Mouse (Mus musculus) adrenal gland (tissue): ENCODE measurements around the gene Lrrc57.
"Not testable (repeated sequence)": the region's sequence is repeated elsewhere in the genome, so short reads cannot be mapped to it uniquely, and the experiment has no call there.

ENCODE experiments used
- intact Hi-C: fragments of 180-260 bp; cut with DNase I; formaldehyde crosslinking; loops from one replicate; pipeline ENCODE4 v1.15.1; 2025

Lrrc57 gene

DNA sequence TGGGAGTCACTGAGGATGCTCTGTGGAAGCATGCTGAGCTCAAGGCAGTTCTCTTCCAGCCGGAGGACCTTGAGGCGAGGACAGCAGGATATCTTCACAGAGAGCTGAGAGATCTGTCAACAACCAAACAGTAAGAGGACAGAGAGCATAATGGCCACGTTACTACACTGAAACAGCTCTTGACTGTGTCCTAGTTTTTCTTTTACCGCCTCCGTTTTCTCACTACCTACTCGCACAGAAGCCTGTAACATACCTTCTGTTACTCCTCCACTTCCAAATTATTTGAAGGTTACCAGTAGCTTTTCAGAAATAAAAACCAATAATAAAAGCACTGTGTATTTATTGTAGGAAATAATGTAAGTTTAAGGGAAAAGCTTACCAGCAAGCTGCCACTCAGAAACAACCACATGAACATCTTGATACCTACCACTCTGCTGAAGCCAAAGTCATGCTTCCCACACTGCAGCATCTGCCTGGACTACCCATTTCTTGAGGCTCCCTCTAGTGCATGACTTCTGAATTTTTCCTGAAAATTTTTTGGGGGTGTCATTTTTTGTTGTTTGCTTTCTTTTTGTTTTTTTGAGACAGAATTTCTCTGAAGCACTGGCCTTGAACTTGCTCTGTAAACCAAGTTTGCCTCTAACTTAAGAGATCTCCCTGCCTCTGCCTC lies 3.2 kb downstream of the Lrrc57 start:
- intact Hi-C loops = loop anchor here (5.0 kb wide), 3 partner anchors 39 to 124 kb away; partner anchors contain the start of gene Snap23

DNA sequence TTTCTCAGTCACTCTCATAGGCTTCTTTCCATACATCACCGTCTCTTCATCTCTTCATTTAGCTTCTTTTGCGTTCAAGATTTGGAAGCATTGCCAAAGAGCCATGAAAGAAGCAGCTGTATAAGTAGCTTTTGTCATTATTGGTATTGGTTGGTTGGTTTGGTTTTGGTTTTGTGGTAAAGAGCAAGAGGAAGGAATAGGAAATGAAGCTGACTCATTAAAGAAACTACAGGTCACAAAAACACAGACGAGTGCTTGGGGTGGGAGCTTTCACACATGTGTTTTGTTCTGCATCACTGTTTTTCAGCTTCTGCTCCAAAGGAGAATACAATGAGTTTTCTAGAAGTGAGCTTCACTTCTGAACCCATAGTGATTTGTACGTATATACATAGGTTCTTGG lies 9.8 kb downstream of the Lrrc57 start:
- intact Hi-C loops = no loop called here

DNA sequence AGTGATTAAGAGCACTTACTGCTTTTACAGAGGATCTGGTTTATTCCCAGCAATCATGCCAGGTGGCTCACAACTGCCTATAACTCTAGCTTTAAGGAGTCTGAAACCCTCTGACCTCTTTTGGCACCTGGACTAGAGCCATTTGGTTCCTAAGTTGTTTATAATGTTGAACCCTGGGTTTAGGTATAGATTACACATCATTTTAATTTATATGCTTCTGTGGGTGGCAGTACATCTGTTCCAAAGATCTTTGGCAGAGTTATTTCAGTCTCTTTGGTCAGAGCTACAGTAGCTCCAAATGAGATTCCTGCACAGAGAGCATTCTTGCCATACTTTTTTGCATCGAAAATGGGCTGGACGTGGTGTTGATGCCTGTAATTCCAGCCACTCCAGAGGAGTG lies 11.6 kb downstream of the Lrrc57 start:
- intact Hi-C loops = no loop called here

DNA sequence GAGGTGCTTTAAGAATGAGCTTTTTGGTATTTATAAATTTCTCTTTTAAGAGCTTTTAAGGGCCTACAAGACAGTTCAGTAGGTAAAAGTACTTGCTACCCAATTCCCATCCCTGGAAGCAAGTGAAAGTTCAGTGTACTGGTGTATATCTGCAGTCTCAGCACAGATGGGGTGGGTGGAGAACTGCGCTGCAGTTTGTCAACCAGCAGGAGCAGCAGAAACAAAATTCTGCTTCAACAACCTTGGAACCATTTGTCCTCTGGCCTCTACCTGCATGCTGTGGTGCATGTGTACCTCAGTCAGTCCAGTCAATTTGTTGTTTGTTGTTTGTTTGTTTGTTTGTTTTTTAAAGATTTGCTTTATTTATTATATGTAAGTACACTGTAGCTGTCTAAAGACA lies 17.1 kb downstream of the Lrrc57 start:
- intact Hi-C loops = no loop called here

DNA sequence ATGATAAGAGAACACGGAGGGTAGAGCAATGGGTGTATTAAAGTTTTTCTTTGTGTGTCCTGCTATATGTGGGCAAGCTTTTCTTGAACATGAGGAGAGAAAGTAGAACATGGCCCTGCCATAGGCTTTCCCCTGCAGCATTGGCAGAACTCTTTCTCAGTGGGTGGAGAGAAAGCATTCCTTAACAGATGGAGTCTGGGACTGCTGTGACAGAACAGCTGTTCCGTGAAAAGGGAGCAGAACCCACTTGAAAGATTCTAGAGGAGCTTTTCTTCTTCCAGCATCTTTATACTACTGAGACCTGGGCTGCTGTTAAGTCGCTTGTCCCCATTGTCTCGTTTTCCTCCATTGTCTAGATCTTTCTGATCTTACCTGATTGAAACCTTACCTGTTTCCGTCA lies 19.6 kb downstream of the Lrrc57 start:
- intact Hi-C loops = no loop called here

DNA sequence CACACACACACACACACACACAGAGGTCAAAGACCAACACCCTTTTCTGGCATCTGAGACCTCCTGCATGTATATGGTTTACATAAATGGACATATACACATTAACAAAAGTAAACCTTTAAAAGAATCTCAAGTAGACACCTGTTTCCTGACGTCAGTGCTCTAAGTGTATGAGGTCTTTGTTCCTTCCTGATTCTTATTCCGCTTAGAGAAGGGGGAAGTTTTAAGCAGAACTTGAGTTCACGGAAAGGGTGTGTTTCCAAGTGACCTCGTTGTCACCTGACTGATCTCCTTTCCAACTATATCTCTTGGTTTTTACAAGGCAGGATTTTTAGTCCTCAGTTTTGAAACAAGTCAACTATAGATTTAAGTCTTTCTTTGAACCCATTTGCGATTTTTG lies 31.0 kb downstream of the Lrrc57 start:
- intact Hi-C loops = no loop called here

DNA sequence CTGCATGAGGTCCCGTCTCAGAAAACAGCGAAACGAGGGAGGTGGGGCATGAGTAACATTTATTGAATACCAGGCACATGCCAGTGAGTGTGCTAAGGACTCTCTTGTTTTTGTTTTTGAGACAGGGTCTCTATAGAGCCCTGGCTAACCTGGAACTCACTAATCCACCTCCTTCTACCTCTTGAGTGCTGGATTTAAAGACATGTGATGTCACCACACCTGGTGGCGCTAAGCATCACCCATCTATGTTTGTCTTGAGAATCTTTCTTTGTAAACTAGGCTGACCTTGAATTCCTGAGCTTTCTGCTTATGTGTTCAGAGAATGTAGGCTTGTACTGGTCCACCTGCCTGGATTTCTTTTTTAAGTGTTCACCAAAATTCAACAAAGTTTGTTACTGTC lies 31.5 kb downstream of the Lrrc57 start:
- intact Hi-C loops = no loop called here

DNA sequence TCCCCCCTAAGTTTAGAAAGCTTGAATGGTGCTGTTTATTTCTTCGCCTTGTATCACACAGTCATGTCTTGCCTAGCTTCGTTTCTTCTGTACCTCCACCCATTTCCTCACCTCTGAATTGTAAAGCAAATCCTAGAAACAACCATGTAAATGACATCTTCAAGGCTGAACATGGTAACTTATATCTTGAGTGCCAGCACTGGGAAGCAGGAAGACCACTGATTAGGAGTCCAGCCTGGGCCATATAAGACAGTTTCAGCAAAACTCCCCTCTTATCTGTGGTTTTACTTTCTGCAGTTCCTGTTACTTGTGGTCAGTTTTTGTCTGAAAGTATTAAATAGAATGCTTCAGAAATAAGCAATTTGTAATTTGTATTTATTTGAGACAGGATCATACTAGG lies 33.3 kb downstream of the Lrrc57 start:
- intact Hi-C loops = no loop called here

DNA sequence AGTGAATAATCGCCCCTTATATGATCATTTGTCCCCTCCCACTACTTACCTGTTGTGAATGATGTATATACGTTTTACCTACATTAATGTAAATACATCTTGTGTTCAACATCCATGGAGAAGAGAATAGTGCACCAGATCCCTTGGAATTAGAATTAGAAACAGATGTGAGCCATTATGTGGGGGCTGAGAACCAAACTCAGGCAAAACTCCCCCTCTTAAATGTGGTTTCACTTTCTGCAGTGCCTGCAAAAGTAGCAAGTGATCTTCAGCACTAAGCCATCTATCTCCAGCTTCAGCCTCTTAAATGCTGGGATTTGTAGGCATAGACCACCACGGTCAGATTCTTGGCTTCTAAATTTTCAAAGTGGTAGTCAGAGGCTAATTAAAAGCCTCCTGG lies 34.2 kb downstream of the Lrrc57 start:
- intact Hi-C loops = no loop called here

DNA sequence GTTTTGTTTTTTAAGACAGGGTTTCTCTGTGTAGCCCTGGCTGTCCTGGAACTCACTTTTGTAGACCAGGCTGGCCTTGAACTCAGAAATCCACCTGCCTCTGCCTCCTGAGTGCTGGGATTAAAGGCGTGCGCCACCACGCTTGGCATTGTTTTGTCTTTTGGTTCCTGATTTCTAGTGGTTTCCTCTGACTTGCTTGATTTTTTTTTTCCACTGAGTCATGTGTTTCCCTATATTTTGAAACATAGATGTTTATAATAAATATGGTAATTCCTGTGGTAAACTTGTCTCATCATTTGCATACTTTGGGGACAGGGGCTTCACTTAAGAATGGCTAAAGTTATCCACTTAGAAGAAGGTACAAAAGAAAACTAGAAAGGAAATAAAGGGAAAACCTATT lies 37.2 kb downstream of the Lrrc57 start:
- intact Hi-C loops = not testable (repeated sequence)

DNA sequence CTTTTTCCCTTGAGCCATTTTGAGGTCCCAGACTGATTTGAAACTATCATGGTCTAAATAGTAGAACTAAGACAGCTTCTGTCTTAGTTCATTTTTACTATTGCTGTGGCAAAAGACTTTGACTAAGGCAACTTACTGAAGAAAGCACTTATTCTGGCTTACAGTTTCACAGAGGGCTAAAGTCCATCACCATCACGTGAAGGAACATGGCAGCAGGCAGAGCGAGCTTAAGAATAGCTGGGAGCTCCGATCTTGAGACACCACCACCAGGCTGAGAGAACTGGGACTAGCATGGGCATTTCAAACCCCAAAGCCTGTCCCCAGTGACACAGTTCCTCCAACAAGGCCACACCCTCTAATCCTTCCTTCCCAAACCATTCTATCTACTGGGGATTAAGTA lies 38.2 kb downstream of the Lrrc57 start:
- intact Hi-C loops = no loop called here

DNA sequence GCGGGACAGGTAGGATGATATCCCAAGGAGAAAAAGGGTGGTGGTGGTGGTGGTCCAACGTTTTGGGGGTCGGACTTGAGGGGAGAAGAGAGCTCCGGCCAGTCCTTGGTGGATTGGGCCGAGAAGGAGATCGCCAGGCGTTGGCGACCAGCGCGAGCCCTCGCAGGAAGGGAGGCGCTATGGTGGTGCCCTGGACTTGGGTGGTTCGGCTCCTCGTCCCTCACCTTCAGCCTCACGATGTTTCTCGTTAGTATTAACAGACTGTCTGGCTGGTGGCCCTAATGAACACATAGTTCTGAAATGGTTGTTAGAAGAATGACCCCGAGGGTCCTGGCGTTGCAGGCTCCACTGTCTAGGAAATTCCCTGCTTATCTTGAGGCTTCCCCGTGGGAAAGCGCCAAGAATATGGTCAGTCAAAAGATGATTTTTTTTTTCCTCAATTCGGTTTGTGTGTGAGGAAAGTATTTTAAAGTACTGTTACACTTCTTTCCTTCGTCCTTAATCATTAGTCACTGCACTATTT lies 41.5 kb downstream of the Lrrc57 start:
- intact Hi-C loops = loop anchor here (5.0 kb wide), 1 partner anchor 39 kb away; the partner anchor contains the start of genes Haus2 and Lrrc57

DNA sequence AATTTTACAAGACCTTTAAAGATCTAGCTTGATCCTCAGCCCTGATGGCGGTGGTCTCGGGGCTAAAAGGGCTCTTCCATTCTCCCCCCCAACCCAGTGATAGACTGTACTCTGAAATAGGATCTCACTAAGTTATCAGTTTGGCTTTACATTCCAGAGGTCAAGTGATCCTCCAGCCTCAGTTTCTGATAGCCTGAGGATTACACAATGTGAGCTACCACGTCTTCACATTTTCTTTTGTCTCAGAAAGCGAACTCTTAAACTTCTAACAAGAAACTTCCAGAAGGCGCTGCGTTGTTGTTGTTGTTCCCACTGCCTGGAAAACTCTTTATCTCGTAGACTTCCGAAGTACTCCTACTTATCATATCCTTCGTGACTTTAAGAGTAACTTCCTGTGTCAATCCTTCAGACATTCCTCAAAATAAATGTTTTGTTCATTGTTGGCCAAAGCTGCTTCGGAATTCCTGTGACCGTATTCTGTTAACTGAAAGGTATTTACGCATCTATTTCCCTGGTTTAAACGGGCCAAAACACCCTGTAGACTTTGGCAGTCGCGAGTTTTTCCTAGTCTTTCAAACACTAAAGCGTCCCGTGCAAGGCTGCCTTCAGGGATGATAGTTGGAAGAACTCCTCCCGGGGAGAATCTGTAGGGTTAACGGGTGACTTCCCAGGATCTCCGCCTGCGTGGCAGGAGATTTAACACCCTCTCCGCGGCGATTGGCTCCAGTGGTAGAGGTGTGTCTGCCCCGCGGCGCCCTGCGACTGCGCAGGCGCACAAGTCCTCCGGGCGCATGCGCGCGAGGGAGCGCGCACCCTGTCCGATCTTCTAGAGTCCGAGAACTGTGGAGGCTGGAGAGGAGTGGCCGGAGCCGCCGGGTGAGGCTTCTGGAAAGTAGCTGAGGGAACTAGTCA lies 42.2 kb downstream of the Lrrc57 start, which contains the start of gene Snap23:
Gene Snap23 (plus strand): TSS at position 786 of the 912 bp plus-strand sequence.
- intact Hi-C loops = loop anchor here (5.0 kb wide), 1 partner anchor 40 kb away; the partner anchor contains the start of genes Haus2 and Lrrc57

DNA sequence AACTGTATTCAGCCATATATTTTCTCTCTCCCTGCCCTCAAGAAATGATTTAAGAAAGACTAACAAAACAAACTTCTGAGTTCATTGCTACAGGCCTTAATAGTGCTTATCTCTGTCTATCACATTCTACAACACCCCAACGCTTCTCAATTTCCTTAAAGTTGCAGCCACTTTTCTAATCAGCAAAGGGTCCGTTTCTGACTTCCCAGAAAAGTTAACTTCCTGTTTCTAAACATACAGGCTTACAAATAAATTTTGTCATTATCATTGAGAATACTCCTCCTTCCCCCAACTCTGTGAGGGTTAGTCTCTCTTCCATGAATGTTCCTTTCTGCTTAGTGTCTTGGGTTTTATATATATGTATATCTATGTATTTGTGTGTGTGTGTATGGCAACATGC lies 44.0 kb downstream of the Lrrc57 start:
- intact Hi-C loops = loop anchor here (5.0 kb wide), 1 partner anchor 42 kb away; the partner anchor contains the start of genes Haus2 and Lrrc57

DNA sequence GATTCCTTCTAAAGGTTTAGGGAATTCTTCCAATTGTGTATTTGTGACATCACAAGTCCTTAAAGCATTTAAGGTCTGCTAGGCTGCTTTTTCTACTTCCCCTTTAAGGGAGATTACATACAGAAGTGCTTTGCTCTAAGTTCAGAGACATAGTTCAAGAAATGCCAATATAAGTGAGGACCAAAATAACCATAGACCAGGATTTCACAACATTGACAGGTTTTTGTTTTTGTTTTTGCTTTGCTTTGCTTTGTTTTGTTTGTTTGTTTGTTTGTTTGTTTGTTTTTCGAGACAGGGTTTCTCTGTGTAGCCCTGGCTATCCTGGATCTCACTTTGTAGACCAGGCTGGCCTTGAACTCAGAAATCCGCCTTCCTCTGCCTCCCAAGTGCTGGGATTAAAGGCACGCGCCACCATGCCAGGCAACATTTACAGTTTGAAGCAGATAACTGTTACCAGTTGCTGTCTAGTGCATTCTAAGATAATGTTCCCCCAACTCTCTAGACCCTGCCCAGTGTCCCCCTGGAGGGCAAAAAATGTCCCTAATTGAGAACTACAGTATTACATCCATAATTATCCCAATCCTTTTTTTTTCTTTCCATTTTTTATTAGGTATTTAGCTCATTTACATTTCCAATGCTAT lies 44.7 kb downstream of the Lrrc57 start:
- intact Hi-C loops = loop anchor here (5.0 kb wide), 1 partner anchor 43 kb away; the partner anchor contains the start of genes Haus2 and Lrrc57

DNA sequence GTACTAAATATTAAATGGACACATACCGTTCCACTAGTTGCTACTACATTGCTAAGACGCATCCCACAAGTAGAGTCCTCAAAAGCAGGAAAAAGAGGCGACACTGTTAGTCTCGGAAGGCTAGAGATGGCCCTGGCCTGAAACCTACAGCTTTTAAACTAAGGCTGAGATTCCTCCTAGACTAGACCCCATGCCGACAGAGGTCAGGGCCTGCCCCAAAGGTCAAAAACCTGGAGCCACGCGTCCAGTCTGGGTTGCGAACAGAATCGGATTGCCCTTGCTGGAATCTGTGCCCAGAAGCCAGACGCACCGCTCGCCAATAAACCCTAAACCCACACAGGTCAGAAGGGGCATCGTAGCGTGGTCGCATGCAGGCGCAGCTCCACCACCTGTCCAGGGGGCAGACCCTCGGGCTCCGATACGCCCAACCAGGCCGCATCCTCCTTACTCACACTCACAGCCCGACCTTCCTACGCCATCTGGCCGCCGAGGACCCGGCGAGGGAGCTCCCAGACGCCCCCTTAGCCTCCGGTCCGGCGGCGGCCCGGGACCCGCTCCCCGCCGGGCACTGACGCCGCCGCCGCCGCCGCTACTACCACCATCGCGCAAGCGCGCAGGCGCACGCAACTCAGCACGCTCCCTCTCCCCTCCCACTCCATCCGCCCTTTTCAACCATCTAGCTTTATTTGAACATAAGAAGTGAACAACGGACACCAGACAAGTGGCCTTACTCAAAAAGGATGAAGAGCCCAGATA lies 45.9 kb downstream of the Lrrc57 start, which contains the start of gene Zfp106:
Gene Zfp106 (minus strand): TSS at position 609 of the 756 bp plus-strand sequence.
- intact Hi-C loops = no loop called here

DNA sequence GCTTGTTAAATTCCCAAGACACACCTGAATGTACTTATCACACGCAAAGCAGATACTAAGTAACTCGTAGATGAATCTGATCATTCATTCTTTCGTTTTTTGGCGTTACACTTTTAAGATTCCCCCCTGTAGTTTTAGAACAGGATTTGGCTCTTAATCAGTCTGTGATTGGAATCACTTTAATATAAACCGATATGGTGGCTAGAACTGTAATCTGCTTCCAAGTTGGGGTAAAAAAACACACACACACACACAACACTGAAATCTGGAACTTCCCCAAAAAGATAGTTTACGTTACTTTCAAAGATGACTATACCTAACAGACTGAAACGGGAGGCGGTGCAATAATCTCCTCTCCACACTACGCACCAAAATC lies 46.5 kb downstream of the Lrrc57 start:
- intact Hi-C loops = no loop called here

DNA sequence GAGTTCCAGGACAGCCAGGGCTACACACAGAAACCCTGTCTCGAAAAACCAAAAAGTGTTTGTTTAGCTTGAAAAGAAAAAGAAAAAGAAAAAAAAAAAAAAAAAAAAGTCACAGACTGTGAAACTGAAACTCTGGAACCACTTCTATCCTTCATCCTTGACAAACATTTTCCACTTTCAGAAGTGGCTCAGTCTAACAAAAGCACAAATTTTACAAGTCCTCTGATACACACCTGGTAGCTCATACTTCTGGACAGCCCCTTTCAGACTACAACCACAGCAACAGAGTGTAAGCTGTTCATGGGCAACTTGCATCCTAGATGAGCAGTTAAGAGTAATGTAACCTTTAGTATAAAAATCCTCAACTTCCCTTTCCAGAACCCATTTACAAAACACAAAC lies 47.8 kb downstream of the Lrrc57 start:
- intact Hi-C loops = no loop called here

DNA sequence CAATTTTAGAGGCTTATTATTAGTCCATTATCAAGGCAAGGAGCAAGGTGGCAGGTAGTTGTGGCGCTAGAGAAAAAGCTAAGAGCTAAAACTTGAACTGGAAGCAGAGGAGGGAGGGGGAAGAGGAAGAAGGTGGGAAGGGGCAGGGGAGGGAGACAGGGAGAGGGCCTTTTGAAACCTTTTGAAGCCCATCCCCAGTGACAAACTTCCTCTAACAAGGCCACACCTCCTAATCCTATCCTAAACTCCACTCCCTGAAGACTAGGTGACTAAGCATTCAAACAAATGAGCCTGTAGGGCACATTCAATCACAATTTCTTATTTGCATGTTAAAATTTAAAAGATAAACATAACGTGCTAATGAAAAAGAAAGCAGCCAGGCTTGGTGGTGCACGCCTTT lies 50.5 kb downstream of the Lrrc57 start:
- intact Hi-C loops = no loop called here

DNA sequence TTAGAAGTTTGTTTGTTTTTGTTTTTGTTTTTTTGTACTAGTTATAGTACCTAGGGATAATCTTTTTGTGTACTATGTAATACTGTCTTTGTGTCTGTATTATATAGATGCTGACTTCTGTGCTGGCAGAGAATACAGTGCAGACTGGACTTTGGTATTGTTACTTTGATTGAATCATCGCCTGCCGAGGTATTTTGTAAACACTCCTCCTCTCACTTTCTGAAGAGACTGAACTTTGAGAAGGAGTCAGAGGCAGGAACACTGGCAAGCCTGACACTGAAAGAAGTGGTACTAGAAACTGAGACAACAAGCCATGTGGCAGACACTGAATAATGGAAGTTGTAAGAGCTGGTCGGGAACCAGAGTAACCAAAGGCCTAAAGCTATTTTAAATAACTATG lies 52.5 kb downstream of the Lrrc57 start:
- intact Hi-C loops = no loop called here
